Mouse (Mus musculus): ENCODE results near the gene Ppp1r10.

GRCm38 (mm10) chr17:35920862-35921562, 4.8 kb downstream of the Ppp1r10 start:
- TF ChIP-seq POLR2A (IDR thresholded peaks at IDR 0.05; ENCODE audit: insufficient read depth, low read depth, low read length) = no peak
- no peak for TF ChIP-seq CTCF (IDR thresholded peaks at IDR 0.05; ENCODE audit: insufficient read depth, low read depth, low read length)
